Mouse (Mus musculus) MEL (cell line): ENCODE data around the gene Klhl33. TPM values are rescaled to one million over a fixed set of nuclear protein-coding genes. Genes with fewer than 3 reads are reported as not detected.

ENCODE experiments used
- DNase-seq: peaks from one replicate; pipeline ENCODE4 v3.0.0; 2011; ENCODE audit warnings: low read depth, low spot score
- H3K27ac ChIP-seq: 2 replicates; pipeline ENCODE4 v1.5.1; 2012; ENCODE audit warnings: low read depth, mild to moderate bottlenecking, control low read depth, low read length, moderate library complexity; ENCODE audit not compliant: control insufficient read depth
- H3K27me3 ChIP-seq, 2 experiments: fragments of 150-350 bp in 1 of 2; sonication (generic) in 1 of 2; 2 replicates each; pipeline ENCODE4 v1.6.1; 2012; ENCODE audit warnings: low read length in 2 of 2, mild to moderate bottlenecking in 2 of 2, improper control_type of control experiment in 1 of 2, moderate library complexity in 1 of 2; ENCODE audit not compliant: insufficient read depth in 2 of 2, control insufficient read depth in 1 of 2
- H3K36me3 ChIP-seq, 2 experiments: 2 replicates each; pipeline ENCODE4 v1.6.1; 2012 to 2014; ENCODE audit warnings: low read length in 2 of 2, improper control_type of control experiment in 1 of 2, inconsistent platforms in 1 of 2, mild to moderate bottlenecking in 1 of 2; ENCODE audit not compliant: insufficient read depth in 2 of 2, control insufficient read depth in 1 of 2
- H3K4me1 ChIP-seq, 2 experiments: fragments of 150-350 bp in 1 of 2; sonication (generic) in 1 of 2; 2 replicates each; pipeline ENCODE4 v1.6.1; 2012; ENCODE audit warnings: low read length in 2 of 2, improper control_type of control experiment in 1 of 2, mild to moderate bottlenecking in 1 of 2; ENCODE audit not compliant: insufficient read depth in 2 of 2, control insufficient read depth in 1 of 2
- H3K4me3 ChIP-seq, 2 experiments: fragments of 150-350 bp in 1 of 2; sonication (generic) in 1 of 2; 2 replicates each; pipeline ENCODE4 v1.5.1; 2012; ENCODE audit warnings: low read depth in 2 of 2, low read length in 2 of 2, mild to moderate bottlenecking in 2 of 2, moderate library complexity in 2 of 2, control low read depth in 1 of 2, improper control_type of control experiment in 1 of 2; ENCODE audit not compliant: control insufficient read depth in 1 of 2, insufficient read depth in 1 of 2
- H3K79me2 ChIP-seq: 2 replicates; pipeline ENCODE4 v1.6.1; 2012; ENCODE audit warnings: mild to moderate bottlenecking, low read length, moderate library complexity; ENCODE audit not compliant: control insufficient read depth, poor library complexity, insufficient read depth
- H3K9ac ChIP-seq: 2 replicates; pipeline ENCODE4 v1.6.1; 2012; ENCODE audit warnings: low read depth, mild to moderate bottlenecking, control low read depth, low read length, moderate library complexity; ENCODE audit not compliant: control insufficient read depth, poor library complexity, severe bottlenecking
- H3K9me3 ChIP-seq: fragments of 150-350 bp; sonication (generic); replicated peaks from 2 replicates; pipeline ENCODE4 v1.6.1; 2012; ENCODE audit warnings: mild to moderate bottlenecking, low read length, improper control_type of control experiment, moderate library complexity; ENCODE audit not compliant: insufficient read depth
- BHLHE40 ChIP-seq: IDR thresholded peaks from 2 replicates; pipeline ENCODE4 v1.6.1; 2012; ENCODE audit warnings: low read depth, mild to moderate bottlenecking, inconsistent platforms, low read length, improper control_type of control experiment, borderline replicate concordance
- CHD1 ChIP-seq: IDR thresholded peaks from 2 replicates; pipeline ENCODE4 v1.6.1; 2012; ENCODE audit warnings: low read depth, mild to moderate bottlenecking, inconsistent platforms, low read length, improper control_type of control experiment
- CHD2 ChIP-seq: IDR thresholded peaks from 2 replicates; pipeline ENCODE4 v1.6.1; 2011; ENCODE audit warnings: low read length, improper control_type of control experiment
- EP300 ChIP-seq, 2 experiments: IDR thresholded peaks; 2 replicates each; pipeline ENCODE4 v1.6.1; 2011; ENCODE audit warnings: improper control_type of control experiment in 2 of 2, low read length in 2 of 2, low read depth in 1 of 2, mild to moderate bottlenecking in 1 of 2
- ETS1 ChIP-seq: IDR thresholded peaks from 2 replicates; pipeline ENCODE4 v1.6.1; 2012; ENCODE audit warnings: low read depth, mild to moderate bottlenecking, inconsistent platforms, low read length, improper control_type of control experiment, moderate library complexity
- MAFK ChIP-seq: IDR thresholded peaks from 2 replicates; pipeline ENCODE4 v1.6.1; 2011; ENCODE audit warnings: low read depth, mild to moderate bottlenecking, low read length, improper control_type of control experiment, borderline replicate concordance
- MAX ChIP-seq: IDR thresholded peaks from 2 replicates; pipeline ENCODE4 v1.6.1; 2011; ENCODE audit warnings: low read length, improper control_type of control experiment
- MEF2A ChIP-seq: IDR thresholded peaks from 2 replicates; pipeline ENCODE4 v1.6.1; 2014; ENCODE audit warnings: low read depth, mild to moderate bottlenecking, inconsistent platforms, low read length, improper control_type of control experiment; ENCODE audit not compliant: poor library complexity, insufficient replicate concordance, severe bottlenecking; ENCODE audit errors: extremely low read depth
- MYB ChIP-seq: IDR thresholded peaks from 2 replicates; pipeline ENCODE4 v1.6.1; 2011; ENCODE audit warnings: mild to moderate bottlenecking, low read depth, low read length, improper control_type of control experiment
- MYC ChIP-seq: IDR thresholded peaks from 2 replicates; pipeline ENCODE4 v1.6.1; 2011; ENCODE audit warnings: low read depth, mild to moderate bottlenecking, low read length, improper control_type of control experiment, moderate library complexity
- POLR2A ChIP-seq, 2 experiments: IDR thresholded peaks; 2 replicates each; pipeline ENCODE4 v1.6.1; 2011 to 2012; ENCODE audit warnings: low read length in 2 of 2, mild to moderate bottlenecking in 2 of 2, control low read depth in 1 of 2, improper control_type of control experiment in 1 of 2, low read depth in 1 of 2, moderate library complexity in 1 of 2; ENCODE audit not compliant: control insufficient read depth in 1 of 2, insufficient read depth in 1 of 2, poor library complexity in 1 of 2
- POLR2AphosphoS5 ChIP-seq: IDR thresholded peaks from 2 replicates; pipeline ENCODE4 v1.6.1; 2012; ENCODE audit warnings: low read depth, borderline replicate concordance, mild to moderate bottlenecking, inconsistent platforms, low read length, moderate library complexity, mixed read lengths
- RCOR1 ChIP-seq: IDR thresholded peaks from 2 replicates; pipeline ENCODE4 v1.6.1; 2012; ENCODE audit warnings: low read depth, mild to moderate bottlenecking, inconsistent platforms, low read length, improper control_type of control experiment
- TCF12 ChIP-seq: IDR thresholded peaks from 2 replicates; pipeline ENCODE4 v1.6.1; 2014; ENCODE audit warnings: low read depth, mild to moderate bottlenecking, inconsistent platforms, low read length, improper control_type of control experiment, moderate library complexity
- ZMIZ1 ChIP-seq: IDR thresholded peaks from 2 replicates; pipeline ENCODE4 v1.6.1; 2012; ENCODE audit warnings: low read depth, mild to moderate bottlenecking, inconsistent platforms, low read length, improper control_type of control experiment, moderate library complexity
- polyA plus RNA-seq, 2 experiments: library from polyadenylated mRNA; stranded (reverse) in 1 of 2; unstranded in 1 of 2; fragments of >175 nt in 1 of 2; fragments of >200 nt in 1 of 2; gene quantifications; 2 replicates each; pipeline versions ENCODE4 v1.2.1 to v1.2.4; 2012; ENCODE audit warnings: low replicate concordance in 2 of 2, low read depth in 1 of 2; ENCODE audit not compliant: insufficient read length in 2 of 2, insufficient read depth in 1 of 2, missing spikeins in 1 of 2
- total RNA-seq: library from RNA; depleted of rRNA; stranded (reverse); fragments of 300-350 nt; gene quantifications from 2 replicates; pipeline ENCODE4 v1.2.3, GENCODE M21; 2012

The Klhl33 gene
- total and polyA plus RNA-seq, 3 experiments, result 0.01 TPM; not detected in 2

DNA sequence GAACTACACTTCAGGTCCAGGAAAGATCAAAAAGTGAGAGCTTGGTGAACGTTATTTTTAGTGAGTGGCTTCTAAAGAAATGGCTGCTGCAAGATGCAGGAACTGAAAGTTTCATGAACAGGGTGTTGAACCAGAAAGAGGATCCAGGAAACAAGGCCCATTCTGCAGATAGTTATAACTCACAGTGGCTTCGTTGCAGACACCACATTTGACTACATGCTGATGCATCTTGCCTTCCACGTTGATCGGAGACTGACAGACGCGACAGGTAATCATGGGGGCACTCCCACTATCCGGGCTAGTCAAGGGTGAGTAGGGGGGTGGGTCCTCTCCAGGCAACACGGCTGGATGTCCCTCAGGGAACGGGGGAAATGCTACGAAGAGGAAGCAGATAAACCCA lies 32.6 kb upstream of the Klhl33 start:
- Histone ChIP-seq H3K9ac (peak overlapping the region; percentile 80), H3K4me3 (peak overlapping the region; percentile 73), H3K4me1 (peaks cover 0 to 4% of the 10 kb centered on the region in 2 experiments; a peak in 2 of 4 replicates), H3K27ac (no peak overlapping the region; the same call in 1 of the 2 replicates), H3K27me3 (no peaks in the 10 kb centered on the region), H3K9me3 (no peaks in the 10 kb centered on the region), H3K79me2 (peaks cover 23% of the 10 kb centered on the region), H3K36me3 (peaks cover 0 to 13% of the 10 kb centered on the region in 2 experiments; a peak in 2 of 4 replicates)
- no peak for DNase-seq
- no peak for TF ChIP-seq MAFK
- TF ChIP-seq POLR2AphosphoS5, result no peak
- no peak for TF ChIP-seq MYB
- no peak for TF ChIP-seq ZMIZ1
- TF ChIP-seq TCF12, result no peak
- no peak for TF ChIP-seq BHLHE40
- no peak for TF ChIP-seq MYC
- no peak for TF ChIP-seq CHD2
- no peak for TF ChIP-seq ETS1
- no peak for TF ChIP-seq MEF2A
- no peak for TF ChIP-seq MAX
- TF ChIP-seq RCOR1, result no peak
- TF ChIP-seq CHD1, result no peak

DNA sequence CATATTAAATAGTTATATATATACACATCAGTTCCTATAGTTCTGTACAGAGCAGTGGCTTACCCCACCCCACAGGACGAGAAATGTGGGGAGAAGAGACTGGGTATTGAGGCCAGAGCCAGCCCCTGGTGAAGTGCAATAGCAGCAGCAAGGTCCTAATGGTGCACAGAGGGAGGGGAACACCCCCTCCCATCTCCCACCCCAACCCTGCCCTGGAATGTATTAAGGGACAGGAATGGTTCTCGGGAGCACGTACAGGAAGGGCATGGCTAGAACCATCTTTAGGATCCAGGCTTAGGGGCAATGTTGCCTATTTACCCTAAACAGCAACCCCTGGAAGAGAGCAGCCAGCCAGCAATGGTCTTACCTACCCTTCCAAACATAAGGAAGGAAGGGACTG lies 30.1 kb upstream of the Klhl33 start:
- H3K4me3 ChIP-seq, result no peak overlapping the region
- no peak overlapping the region for H3K9ac ChIP-seq
- H3K36me3 ChIP-seq, result peaks cover 0 to 13% of the 10 kb centered on the region in 2 experiments; a peak in 2 of 4 replicates
- H3K9me3 ChIP-seq, result no peaks in the 10 kb centered on the region
- 0 out of 4 replicates have a peak, but pooled peaks of 1 of the 2 experiments have one; percentile 7 for TF ChIP-seq POLR2A (IDR thresholded peaks at IDR 0.05; ENCODE audit: control insufficient read depth in 1 of 2, insufficient read depth in 1 of 2, low read depth in 1 of 2, low read length in 2 of 2, poor library complexity in 1 of 2)
- no peak for TF ChIP-seq EP300 (IDR thresholded peaks at IDR 0.05; ENCODE audit: low read depth in 1 of 2, low read length in 2 of 2)
- no peak for DNase-seq
- H3K27me3 ChIP-seq, result no peaks in the 10 kb centered on the region
- peaks cover 0 to 4% of the 10 kb centered on the region in 2 experiments; a peak in 2 of 4 replicates for H3K4me1 ChIP-seq
- peaks cover 30% of the 10 kb centered on the region for H3K79me2 ChIP-seq
- no peak overlapping the region for H3K27ac ChIP-seq
